Mouse (Mus musculus) forebrain, embryonic 10.5 days (tissue): ENCODE data around the gene Zyg11b. TPM values are rescaled to one million over a fixed set of nuclear protein-coding genes. Genes with fewer than 3 reads are reported as not detected.

ENCODE experiments used
- DNase-seq: peaks from one replicate; pipeline ENCODE4 v3.0.0-alpha.2; 2017; ENCODE audit warnings: low spot score; ENCODE audit errors: extremely low spot score
- H3K27ac ChIP-seq: fragments of 300-500 bp; sonication (generic); 2 replicates; pipeline ENCODE4 v1.5.1; 2016; ENCODE audit warnings: mild to moderate bottlenecking
- H3K27me3 ChIP-seq: fragments of 300-500 bp; sonication (generic); 2 replicates; pipeline ENCODE4 v1.6.1; 2016; ENCODE audit warnings: mild to moderate bottlenecking; ENCODE audit not compliant: poor library complexity, severe bottlenecking
- H3K36me3 ChIP-seq: fragments of 300-500 bp; sonication (generic); replicated peaks from 2 replicates; pipeline ENCODE4 v1.6.1; 2016; ENCODE audit warnings: mild to moderate bottlenecking, moderate library complexity
- H3K4me1 ChIP-seq: fragments of 300-500 bp; sonication (generic); 2 replicates; pipeline ENCODE4 v1.6.1; 2016
- H3K4me3 ChIP-seq: fragments of 300-500 bp; sonication (generic); 2 replicates; pipeline ENCODE4 v1.5.1; 2016; ENCODE audit warnings: mild to moderate bottlenecking, moderate library complexity
- H3K9me3 ChIP-seq: fragments of 300-500 bp; sonication (generic); 2 replicates; pipeline ENCODE4 v1.6.1; 2016; ENCODE audit warnings: mild to moderate bottlenecking, moderate library complexity
- WGBS: fragments of 180-500 bp; shearing (Covaris S2); methylation state at CpG from one replicate; pipeline ENCODE4 v1.1.7; 2016; 5-methylcytosine and 5-hydroxymethylcytosine counted together
- polyA plus RNA-seq: library from polyadenylated mRNA; unstranded; fragments of >200 nt; fragmentation: Nextera tagmentation; extraction: Ambion mirVana; gene quantifications from 2 replicates; pipeline ENCODE4 v1.2.1, GENCODE M21; 2016

The Zyg11b gene
- polyA plus RNA-seq, 1 experiment from 2014 or later, result 13.5 TPM

- Histone ChIP-seq H3K9me3 (no peaks in the 10 kb centered on the region), H3K4me1 (peaks cover 10% of the 10 kb centered on the region), H3K36me3 (no peaks in the 10 kb centered on the region), H3K27me3 (peaks cover 38% of the 10 kb centered on the region), H3K27ac (no peak overlapping the region), H3K4me3 (no peak overlapping the region)
- 81% methylated on average over 2 of the region's 2 CpGs for WGBS
- DNase-seq, result no peak
Measured at GRCm38 (mm10) chr4:108213023-108213422, 87.9 kb downstream of the Zyg11b start.

- WGBS, result 90% methylated on average over 6 of the region's 6 CpGs
Measured at GRCm38 (mm10) chr4:108204629-108205028, 96.3 kb downstream of the Zyg11b start.

GRCm38 (mm10) chr4:108199236-108199635 lies 101.7 kb downstream of the Zyg11b start:
- H3K9me3 ChIP-seq, result no peaks in the 10 kb centered on the region
- 74% methylated on average over 2 of the region's 2 CpGs for WGBS

More at GRCm38 (mm10) chr4:108204629-108205028, 96.3 kb downstream of the Zyg11b start:
- Histone ChIP-seq H3K9me3 (no peaks in the 10 kb centered on the region), H3K4me1 (no peaks in the 10 kb centered on the region), H3K27ac (no peak overlapping the region), H3K27me3 (no peaks in the 10 kb centered on the region), H3K4me3 (no peak overlapping the region), H3K36me3 (no peaks in the 10 kb centered on the region)
- no peak for DNase-seq

GRCm38 (mm10) chr4:108196277-108196855 lies 104.5 kb downstream of the Zyg11b start:
- H3K9me3 ChIP-seq, result no peaks in the 10 kb centered on the region
- no peak overlapping the region; the same call in 1 of the 2 replicates for H3K27ac ChIP-seq
- H3K27me3 ChIP-seq, result no peaks in the 10 kb centered on the region
- H3K4me1 ChIP-seq, result peaks cover 3% of the 10 kb centered on the region; the same call in 1 of the 2 replicates
- no peak for DNase-seq
- WGBS, result 73% methylated on average over 6 of the region's 6 CpGs
- no peak overlapping the region for H3K4me3 ChIP-seq
- no peaks in the 10 kb centered on the region for H3K36me3 ChIP-seq

More at GRCm38 (mm10) chr4:108199236-108199635, 101.7 kb downstream of the Zyg11b start:
- Histone ChIP-seq H3K4me3 (no peak overlapping the region), H3K4me1 (peaks cover 3% of the 10 kb centered on the region; the same call in 1 of the 2 replicates), H3K27me3 (no peaks in the 10 kb centered on the region), H3K27ac (no peak overlapping the region), H3K36me3 (no peaks in the 10 kb centered on the region)
- no peak for DNase-seq

GRCm38 (mm10) chr4:108192821-108193323 lies 108.0 kb downstream of the Zyg11b start:
- no peak for DNase-seq
- H3K9me3 ChIP-seq, result no peaks in the 10 kb centered on the region
- H3K4me1 ChIP-seq, result peaks cover 3% of the 10 kb centered on the region; the same call in 1 of the 2 replicates
- 83% methylated on average over 2 of the region's 2 CpGs for WGBS
- no peak overlapping the region for H3K4me3 ChIP-seq
- H3K27me3 ChIP-seq, result no peaks in the 10 kb centered on the region
- no peaks in the 10 kb centered on the region for H3K36me3 ChIP-seq
- H3K27ac ChIP-seq, result no peak overlapping the region

- no peaks in the 10 kb centered on the region for H3K27me3 ChIP-seq
- peaks cover 4% of the 10 kb centered on the region; the same call in 1 of the 2 replicates for H3K4me1 ChIP-seq
- H3K9me3 ChIP-seq, result no peaks in the 10 kb centered on the region
- H3K27ac ChIP-seq, result no peak overlapping the region
- DNase-seq, result no peak
- H3K4me3 ChIP-seq, result no peak overlapping the region
- WGBS, result 30% methylated on average over 1 of the region's 1 CpGs
- H3K36me3 ChIP-seq, result no peaks in the 10 kb centered on the region
Measured at GRCm38 (mm10) chr4:108182278-108182677, 118.6 kb downstream of the Zyg11b start.

Other genes with a start within 250 kb of the Zyg11b start
- 0.10 and 0.22 TPM in 2 replicates for gene Podn, start 204.7 kb downstream of the Zyg11b start, polyA plus RNA-seq
- 187 and 190 TPM in 2 replicates for gene Scp2, start 156.1 kb downstream of the Zyg11b start, polyA plus RNA-seq
- 22.8 and 23.6 TPM in 2 replicates for gene Echdc2, start 135.7 kb downstream of the Zyg11b start, polyA plus RNA-seq
- not detected in 2 replicates for gene Zyg11a, start 83.0 kb downstream of the Zyg11b start, polyA plus RNA-seq
- gene Coa7, start 27.0 kb upstream of the Zyg11b start, polyA plus RNA-seq, result 73.6 and 79.3 TPM in 2 replicates
- gene Shisal2a, start 82.3 kb upstream of the Zyg11b start, polyA plus RNA-seq, result 1.7 and 1.8 TPM in 2 replicates
- 30.5 and 34.8 TPM in 2 replicates for gene Gpx7, start 105.9 kb upstream of the Zyg11b start, polyA plus RNA-seq
- gene Tut4, start 158.3 kb upstream of the Zyg11b start, polyA plus RNA-seq, result 83.3 and 85.1 TPM in 2 replicates